Mouse (Mus musculus): ENCODE measurements at regions not wholly inside any gene's neighbourhood (a gene's known extent, or its start where the extent isn't known, plus 50 kb on each side); places are given as distances from the start of the nearest gene placed in this dataset.
"Not testable (repeated sequence)": the region's sequence is repeated elsewhere in the genome, so short reads cannot be mapped to it uniquely, and the experiment has no call there.

DNA sequence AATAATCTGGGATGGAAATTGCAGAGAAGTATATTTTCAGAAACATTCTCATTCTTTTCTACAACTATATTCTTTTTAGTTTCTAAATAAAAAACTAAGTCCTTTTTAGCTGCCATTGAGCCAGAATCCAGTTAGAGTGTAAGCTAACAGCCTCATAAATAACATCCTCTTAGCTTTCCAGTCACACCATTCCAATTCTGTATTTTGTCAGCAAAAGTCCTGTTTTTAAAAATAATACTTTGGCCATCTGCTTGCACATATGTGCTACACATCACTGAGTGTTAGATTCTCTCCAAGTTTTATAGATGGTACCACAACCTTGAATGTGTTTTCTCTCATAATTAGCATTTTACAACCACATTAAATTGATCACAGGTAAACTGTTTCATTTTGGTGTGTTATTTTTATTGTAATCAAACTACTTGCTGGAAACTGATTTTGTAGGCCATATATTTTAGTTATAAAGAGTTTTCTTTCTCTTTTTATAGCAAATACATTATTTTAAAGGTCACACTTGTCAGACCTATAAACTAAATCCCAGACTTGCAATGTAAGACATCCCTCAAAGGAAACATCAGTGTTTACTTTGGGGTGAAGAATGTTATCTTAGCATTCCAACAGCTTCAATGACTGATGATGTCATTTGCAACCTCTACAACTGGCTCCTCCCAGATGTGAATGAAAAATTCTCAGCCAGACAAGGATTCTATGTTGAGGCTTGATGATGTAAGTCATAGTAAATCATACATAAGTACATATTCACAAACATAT is 1878.9 kb upstream of the Flrt2 start:
- no peak for DNase-seq (ENCODE audit: low spot score in 2 of 2)

DNA sequence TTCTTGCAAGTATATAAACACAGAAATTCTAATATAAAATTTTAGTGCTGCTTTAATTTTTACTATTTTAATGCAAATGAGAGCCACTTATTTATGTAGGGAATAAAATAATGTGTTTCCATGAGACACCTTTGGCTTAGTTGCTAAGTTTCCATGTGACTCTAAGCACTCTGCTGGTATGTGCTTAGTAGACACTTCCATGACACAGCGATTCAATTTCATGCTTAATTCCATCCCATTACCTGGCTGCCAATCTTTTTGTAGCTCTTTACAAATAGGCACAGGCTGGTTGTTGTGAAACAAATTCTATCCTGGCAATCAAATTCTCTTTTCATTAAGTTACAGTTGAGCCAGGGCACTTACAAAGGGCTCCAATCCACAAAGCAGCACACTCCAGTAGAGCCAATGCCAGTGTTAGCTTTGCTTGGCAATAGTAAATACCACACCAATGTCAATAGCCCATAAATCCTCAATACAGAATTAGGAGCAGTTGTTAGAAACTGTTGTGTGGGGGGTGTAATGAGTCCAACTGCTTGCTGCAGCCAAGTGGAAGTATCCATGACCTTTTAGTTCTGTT is 1841.0 kb upstream of the Flrt2 start:
- no peak for DNase-seq (ENCODE audit: low spot score in 2 of 2)

DNA sequence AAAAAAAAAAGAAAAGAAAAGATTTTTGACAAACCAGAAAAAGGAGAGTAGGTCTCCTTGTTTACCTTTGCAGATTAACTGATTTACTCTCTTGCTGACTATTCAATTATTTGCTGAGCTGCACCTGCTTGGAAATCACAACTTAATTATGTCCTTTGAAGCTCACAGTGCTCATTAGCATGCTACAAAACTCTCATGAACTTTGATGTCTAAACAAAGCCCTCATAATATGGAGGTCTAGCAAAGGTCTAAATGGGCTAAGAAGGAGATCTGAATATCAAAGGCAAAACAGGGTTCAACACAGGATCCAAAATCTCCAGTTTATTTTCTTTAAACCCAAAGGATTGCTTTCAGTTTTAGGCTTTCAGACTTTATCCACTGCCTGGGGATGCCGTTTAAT is 1840.4 kb upstream of the Flrt2 start:
- DNase-seq (ENCODE audit: low spot score in 2 of 2): no peak

DNA sequence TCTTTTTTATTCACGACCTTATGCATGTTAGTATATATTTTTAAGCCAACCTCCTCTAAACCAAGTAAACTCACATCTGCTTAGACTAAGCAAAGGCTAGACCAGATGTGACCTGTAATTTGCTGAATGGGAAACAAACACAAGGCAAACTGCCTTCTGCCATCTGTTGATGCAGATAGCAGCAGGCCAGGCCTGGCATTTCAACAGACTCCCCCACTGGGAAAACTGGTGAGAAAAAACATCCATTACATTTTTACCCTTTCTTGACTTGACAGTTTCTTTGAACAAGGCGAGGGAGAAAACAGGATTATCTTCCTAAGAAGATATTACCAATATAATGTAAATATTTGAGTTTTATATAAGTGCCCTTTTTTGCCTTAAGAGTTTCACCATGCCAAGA is 1806.1 kb upstream of the Flrt2 start:
- DNase-seq (ENCODE audit: low spot score in 2 of 2): no peak

DNA sequence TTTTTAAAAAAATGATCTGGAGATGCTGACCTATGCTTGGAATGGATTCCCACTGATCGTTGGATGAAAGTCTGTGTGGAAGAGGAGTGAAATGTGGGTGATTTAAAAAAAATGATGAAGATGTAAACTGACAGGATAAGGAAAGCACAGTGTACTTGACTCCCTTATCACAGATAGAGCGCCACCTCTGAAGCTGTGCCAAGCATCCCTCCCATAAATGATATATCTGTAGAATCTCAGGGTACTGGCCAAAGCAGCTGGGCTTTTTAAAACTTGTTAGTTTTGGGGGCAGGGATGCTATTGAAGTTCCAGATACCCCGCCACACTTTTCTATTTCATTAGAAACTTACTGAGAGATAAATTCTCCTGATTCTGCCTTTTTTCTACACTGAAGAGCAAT is 1801.9 kb upstream of the Flrt2 start:
- DNase-seq (ENCODE audit: low spot score in 2 of 2): no peak

DNA sequence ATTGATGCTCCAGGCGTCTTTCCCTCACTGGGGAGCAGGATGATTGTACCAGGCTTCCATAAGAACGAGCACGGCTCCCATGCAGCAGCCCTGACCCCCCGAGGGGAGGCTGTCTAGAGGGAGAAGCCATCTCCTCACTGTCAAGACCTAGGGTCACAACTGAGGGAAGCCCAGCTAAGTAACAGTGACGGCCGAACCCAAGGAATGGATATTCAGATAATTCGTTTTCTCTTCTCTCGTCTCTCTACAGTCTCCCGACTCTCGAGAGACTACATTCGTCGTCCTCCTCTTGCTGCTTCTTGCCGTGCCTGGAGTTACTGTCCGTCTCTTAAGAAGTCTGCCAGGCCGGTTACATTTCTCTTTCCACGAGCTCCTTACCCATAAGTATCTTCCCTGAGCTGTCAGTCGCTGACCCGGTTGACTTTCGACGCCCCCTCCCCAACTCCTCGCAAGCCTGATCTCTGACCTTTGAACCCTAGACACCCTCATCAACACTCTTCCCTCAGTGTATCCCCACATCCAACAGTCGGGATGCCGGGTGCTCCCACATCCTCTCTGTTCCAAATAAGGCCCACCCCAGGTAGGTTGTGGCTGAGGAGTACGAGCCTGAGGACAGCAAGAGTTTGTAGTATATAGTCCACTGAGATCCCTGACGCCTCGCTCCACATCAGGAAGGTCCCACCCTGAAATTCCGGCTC is 1763.3 kb upstream of the Flrt2 start:
- DNase-seq (ENCODE audit: low spot score in 2 of 2): not testable (repeated sequence)

DNA sequence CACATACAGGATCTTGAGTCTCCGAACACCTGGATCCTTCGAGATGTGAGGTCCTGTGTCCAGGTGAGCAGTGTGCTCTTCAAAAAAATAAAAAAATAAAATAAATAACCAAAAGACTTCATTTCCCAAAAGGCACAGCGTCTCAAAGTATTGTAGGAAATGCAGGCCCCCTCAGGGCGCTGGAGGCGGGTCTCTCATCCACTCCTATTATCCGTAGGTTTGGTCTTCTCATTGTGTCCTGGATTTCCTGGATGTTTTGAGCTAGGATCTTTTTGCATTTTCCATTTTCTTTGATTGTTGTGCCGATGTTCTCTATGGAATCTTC is 1762.8 kb upstream of the Flrt2 start:
- DNase-seq (ENCODE audit: low spot score in 2 of 2): not testable (repeated sequence)

DNA sequence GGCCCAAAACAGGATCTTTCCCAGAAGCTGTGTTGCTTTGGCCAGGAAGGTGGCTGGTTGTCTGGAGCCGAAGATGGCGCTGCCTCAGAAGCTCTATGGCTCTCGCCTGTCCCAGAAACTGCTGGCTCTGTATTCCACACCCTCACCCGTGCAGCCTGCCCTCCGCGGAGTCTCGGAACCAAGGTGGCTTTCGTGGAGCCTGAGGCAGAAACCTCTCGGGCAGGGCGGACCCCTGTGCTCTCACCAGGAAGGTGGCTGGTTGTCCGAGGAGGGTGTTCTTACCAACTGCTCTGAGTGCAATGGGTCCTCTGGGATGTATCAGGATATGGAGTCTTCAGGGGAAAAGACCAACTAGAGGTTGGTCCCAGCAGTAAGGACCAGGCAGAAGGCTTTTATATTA is 1761.8 kb upstream of the Flrt2 start:
- not testable (repeated sequence) for DNase-seq (ENCODE audit: low spot score in 2 of 2)

DNA sequence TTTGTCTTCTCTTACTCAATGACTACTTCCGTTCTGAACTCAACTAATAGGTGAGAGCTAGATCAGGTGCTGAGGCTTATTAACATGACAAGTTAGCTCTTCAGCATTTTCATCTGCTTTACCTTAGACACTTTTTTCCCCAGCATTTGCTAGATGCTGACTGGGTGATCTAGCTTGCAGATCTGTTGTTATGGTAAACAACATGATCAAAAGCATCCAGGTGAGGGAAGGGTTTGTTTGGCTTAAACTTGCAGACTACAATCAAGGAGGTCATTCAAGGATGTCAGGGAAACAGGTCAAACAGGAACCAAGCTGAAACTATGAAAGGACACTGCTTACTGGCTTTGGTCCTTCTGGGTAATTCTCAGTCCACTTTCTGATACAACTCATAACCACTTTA is 1731.2 kb upstream of the Flrt2 start:
- DNase-seq (ENCODE audit: low spot score in 2 of 2): no peak

DNA sequence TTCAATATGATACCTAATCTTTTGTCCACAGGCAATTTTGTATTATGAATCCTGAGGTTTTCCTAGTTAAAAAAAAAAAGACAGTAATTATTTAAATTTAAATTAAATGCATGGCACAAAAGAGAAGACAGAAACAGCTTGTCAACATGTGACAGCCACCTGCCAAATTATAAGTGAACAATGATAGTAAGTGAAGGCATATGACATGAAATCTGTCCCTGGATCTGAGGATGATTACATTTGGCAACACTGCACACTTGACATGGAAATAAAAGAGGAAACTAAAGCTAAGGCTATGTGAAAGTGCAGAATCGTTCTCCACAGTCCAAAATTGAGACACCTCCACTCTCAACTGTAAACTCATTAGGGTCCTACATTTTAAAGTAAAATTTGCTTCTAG is 1710.7 kb upstream of the Flrt2 start:
- DNase-seq (ENCODE audit: low spot score in 2 of 2): no peak

DNA sequence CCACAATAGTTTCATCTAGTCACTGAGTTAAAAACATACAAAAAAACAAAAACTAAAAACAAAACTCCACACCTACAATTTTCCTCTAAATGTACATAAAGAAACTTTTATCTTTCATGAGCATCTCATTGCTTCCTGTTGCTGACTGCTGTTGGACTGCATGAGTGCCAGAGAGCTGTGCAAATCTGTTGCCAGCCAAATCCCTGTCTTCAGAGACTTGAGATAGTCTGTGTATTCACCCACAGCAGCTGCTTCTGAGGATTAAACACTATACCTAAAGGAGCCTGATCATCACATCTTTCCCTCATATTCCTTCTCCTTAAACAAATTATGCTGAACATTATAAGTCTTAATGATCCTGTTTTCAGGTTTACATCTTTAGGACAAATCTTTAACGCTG is 1700.5 kb upstream of the Flrt2 start:
- no peak for DNase-seq (ENCODE audit: low spot score in 2 of 2)

DNA sequence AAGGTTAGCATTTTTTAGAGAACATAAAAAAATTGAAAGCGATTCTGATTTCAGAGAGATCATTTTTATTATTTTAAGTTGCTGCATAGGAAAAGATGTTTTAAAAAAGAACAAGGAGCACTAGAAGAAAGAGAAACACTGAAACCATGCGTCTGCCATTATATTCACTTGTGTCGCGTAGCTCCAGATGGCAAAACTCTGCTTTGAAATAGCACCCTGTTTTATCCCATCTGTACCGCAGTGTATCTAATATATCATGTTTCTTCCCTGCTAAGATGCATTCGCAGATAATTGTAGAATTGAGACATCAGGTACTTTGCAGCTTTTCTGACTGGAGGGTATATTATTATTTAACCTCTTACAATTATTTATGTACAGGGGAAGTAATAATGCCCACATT is 1698.2 kb upstream of the Flrt2 start:
- no peak for DNase-seq (ENCODE audit: low spot score in 2 of 2)

DNA sequence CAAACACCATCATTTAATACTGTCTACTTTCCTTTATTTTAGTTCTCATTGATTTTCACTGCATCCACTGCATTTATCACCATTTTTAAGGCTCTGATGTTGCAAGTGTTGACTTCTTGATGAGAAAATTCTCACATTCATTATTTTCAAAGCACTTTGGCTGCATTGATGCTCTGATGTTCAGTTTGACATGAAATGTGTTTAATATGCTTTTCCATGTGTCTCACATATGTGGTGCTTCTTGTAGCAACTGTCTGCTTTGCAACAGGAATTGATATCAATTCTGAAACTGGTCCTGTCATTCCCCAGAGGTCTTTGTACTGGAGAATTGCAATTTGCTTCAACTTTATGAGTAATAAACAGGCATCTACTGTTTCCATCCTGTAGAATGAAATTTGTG is 1676.1 kb upstream of the Flrt2 start:
- no peak for DNase-seq (ENCODE audit: low spot score in 2 of 2)

DNA sequence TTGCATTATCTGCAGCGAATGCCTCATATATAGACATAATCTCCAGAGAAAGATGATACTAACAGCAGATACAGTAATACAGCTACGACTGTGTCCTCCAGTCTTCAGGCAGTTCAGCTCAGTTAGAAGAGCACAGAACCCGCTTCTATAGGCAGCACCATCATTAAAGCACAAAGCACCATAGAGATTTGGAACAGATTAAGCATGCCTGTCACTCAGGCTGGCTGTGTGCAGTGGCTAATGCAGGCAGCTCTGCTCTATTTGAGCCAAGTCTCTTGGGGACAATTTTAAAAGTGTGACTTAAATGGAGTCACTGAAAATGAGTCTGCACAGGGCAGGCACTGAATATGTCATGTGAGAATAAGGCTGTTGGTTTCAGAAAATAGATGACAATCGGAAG is 1660.7 kb upstream of the Flrt2 start:
- DNase-seq (ENCODE audit: low spot score in 2 of 2): no peak

DNA sequence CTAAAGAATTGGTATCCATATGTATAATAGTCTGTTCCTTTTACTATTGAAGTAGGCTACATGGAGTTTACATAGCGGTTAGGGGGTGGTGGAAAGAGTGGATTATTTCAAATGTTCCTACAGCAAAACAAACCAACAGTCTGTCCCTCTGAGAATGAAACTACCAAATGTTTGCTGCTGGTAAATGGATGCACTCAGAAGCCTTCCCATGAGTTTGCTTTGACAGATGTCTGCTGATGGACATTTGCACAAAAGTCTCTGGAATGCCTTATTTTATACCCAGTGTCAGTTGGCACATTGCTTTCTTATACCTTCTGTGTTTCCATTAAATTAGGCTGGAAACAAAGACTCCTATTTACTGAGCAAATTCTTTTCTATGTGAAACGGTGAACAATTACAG is 1644.1 kb upstream of the Flrt2 start:
- no peak for DNase-seq (ENCODE audit: low spot score in 2 of 2)

DNA sequence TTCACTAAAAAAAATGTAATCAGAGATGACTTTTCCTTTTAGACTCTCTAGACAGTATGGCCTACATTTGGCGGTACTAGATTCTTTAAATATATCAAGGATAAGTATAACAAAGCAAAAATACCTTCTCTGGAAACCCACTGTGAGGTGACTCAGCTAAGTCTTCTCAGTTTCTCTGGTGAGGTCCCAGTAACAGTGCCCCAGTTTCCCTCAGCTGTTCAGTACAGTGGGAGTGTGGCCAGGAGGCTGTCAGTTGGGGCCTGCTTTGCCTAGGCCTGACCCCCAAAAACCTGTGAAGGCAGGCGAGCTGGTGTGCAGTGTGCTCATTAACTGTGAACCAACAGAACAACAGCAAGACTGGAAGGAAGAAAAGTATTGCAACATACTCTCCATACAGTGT is 1634.3 kb upstream of the Flrt2 start:
- no peak for DNase-seq (ENCODE audit: low spot score in 2 of 2)

DNA sequence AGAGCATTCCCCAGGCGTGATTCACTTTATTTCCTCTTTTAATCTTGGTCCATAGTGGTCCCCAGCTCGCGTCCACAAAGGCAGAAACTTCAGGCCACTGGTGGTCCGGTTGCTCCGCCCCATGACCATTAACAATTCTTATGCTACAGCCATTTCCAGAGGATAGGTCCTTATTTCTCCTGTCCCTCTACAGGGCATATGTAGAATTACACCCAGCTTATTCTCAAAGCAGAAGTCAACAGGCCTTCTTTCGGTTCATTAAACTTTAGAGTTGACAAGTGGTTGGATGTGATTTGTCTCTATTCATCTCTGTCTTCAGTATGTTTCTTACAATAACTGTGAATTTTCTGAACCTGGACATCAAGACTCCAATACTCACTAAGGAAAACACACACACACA is 1632.4 kb upstream of the Flrt2 start:
- DNase-seq (ENCODE audit: low spot score in 2 of 2): no peak

DNA sequence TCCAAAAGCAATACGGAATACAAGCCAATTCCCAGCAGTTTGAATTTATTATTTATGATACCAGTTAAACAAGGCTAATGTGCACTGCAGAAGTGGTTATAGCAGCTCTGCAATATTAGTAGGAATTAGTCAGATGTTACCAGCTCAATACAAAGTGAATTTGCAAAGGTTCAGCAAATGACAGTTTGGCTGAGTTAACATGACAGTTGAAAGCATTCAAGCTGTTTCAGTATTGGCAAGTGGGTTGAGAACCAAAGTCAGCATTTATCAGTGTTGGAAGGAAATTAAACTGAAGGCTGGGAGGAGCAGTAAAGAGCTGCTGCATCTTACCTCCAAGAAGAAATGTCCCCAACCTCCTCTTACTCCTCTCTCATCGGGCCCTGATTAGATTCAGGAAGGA is 1631.7 kb upstream of the Flrt2 start:
- no peak for DNase-seq (ENCODE audit: low spot score in 2 of 2)

DNA sequence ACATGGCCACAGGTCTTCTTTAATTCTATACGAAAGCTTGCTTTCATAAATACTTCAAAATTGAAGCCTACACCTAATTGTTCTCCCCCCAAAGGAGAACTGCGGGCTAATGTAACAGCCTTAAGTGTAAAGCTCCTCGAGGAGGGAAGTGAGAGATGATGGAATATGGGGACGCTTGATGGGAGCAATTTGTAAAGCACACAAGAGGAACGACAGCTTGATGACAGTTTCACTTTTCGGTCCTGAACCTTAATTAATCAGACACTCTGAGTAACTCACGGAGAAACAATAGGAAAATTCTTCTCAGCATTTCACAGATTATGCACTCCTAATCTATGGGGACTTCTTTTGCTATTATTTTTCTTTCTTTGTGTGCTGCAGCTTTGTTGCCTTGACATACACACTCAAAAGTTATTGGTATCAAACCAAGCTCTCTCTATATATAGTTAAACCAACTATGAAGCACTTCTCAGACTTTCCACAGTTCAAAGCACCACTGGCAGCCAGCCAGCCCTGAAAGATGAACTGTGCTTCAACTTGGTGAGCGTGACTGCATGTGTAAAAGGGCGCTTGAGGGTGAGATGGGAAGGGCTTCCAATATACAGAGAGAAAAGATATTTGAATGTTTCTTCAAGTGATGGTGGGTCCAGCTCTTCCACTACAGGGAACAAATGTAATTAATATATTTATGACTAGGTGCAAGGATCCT is 1625.4 kb upstream of the Flrt2 start:
- no peak for DNase-seq (ENCODE audit: low spot score in 2 of 2)

DNA sequence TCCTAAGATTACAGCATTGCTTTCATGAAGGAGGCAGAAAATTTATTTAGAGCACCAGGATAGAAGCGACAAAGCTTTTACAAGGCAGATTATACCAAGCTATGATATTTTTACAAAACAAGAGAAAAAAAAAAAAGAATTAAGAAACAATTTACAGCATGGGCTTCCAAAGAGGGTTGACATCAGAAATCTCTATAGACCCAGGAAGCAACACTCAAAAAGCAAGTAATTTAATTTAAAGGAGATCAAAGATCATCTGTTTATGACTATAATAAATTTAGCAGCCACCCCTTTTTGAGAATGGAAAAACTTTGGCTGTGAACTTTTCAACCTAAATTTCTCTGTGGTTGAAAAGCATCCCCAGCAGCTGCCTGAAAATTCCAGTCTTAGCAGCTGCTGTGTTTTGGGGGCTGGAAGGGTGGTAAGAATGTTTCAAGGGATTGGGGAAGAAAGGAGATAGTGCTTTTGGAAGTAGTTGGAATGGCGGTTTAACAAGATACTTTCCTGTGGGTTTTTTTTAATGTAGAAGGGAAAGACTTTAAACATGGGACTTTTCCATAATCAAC is 1621.0 kb upstream of the Flrt2 start:
- no peak for DNase-seq (ENCODE audit: low spot score in 2 of 2)

DNA sequence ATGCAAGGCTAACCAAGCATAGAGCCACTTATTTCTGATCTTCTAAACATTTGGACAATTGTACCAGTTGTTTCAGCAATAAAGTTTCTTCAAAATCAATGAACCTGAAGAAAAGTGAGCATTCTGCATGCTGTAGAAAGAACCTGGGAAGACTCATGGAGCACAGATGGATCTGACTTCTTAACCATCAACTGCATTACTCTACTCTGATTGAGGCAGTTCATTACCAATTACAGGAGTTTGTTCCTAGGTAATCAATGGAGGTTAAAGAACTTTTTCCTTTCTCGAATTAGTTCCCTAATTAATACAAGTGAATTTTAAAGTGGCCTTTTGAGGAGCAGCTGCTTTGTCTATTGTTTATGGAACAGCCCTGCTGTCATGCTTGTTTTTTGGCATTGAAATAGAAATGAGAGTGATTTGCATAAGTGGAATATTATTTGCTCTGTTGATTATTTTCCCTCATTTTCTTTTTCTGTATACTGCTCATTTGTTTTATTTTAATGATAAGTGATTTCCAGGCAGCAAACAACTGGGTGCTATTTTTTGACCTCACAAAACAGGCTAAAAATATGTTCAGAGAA is 1586.4 kb upstream of the Flrt2 start:
- no peak for DNase-seq (ENCODE audit: low spot score in 2 of 2)

DNA sequence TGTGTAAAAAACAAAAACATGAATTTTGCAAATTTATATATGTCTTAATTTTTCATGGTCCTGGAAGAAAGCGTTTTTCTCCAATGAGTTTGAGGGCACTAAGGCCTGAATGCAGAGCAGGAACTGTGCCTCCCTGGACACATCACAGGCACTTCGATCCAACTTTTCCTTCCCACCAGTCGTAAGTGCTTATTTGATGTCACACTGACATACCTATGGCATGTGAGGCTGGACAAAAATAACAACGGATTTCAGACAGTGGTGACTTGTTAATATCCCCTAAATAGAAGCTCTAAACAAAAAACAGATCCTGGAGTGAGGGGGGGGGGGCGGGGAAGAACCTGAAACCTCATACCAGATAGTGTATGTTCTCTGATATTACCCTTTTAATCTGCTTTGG is 1541.9 kb upstream of the Flrt2 start:
- no peak for DNase-seq (ENCODE audit: low spot score in 2 of 2)
